Mouse (Mus musculus) thymus, postnatal 10 days (tissue): ENCODE measurements around the gene Polrmt.

ENCODE experiments used
- DNase-seq, 2 experiments: peaks; one replicate each; pipeline ENCODE4 v3.0.0; 2021; ENCODE audit warnings: low spot score in 2 of 2

The Polrmt gene

DNA sequence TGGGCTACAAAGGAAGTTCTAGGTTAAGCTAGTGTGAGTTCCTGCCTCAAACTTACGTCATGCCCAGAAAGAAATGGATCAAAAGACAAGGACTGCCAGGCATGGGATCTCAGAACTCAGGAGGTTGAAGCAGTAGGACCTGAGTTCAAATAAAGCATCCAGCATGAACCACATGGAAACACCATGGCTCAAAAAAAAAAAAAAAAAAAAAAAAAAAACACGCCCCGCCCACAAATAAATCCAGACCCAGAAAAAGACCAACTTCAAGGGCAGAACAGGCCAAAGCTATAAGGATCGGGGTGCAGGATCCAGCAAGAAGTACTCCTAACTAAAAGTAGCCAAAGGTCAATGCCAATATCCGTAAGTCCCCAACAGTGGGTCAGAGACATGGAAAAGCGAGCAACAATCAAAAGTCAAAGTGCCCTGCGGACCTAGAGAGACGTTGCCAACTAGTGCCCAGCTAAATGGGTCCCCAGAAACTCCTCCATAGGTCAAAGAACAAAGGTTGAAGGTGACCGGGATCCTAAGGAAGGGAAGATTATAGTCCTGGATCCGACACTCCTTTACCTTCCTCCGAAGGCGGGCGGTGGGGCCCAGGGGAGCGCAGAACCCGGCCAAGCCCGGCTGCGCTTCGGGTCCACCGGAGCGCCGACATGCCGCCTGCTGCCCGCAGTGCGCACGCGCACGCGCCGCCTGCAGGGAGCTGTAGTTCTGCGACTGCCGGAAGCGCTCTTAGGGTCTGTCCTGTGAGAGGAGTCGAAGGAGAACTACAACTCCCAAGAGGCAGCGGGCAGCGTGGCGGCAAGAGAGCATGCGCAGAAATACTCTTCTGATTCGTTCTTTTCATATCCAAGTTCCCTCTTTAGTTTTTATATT, at the start of gene Polrmt:
Gene Polrmt (minus strand): TSS at position 684 of the 876 bp plus-strand sequence.
- DNase-seq = peak; percentile 94

DNA sequence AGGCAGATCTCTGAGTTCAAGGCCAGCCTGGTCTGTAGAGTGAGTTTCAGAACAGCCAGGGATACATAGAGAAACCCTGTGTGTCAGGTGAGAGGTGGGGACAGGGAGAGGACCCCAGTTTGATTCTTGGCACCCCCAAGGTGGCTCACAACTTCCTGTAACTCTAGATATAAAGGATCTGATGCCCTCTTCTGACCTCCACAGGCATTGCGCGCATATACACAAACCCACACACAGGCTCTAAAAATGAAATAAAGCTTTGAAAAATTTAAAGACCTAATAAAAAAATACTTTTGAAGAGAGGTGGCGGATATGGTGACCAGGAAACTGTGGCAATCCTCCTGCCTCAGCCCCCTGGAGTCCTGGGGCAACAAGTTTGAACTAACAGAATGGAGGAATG, 49.5 kb upstream of the Polrmt start:
- no peak for DNase-seq

- no peak for DNase-seq
Measured at GRCm38 (mm10) chr10:79794491-79794931, 48.1 kb upstream of the Polrmt start.

GRCm38 (mm10) chr10:79793738-79794490, 47.5 kb upstream of the Polrmt start:
- DNase-seq = peak; percentile 45

- DNase-seq = peak; percentile 66 to 90
Measured at GRCm38 (mm10) chr10:79793051-79793737, 46.8 kb upstream of the Polrmt start, which contains the start of gene Palm. Palm (plus strand) TSS chr10:79793572.

GRCm38 (mm10) chr10:79792339-79793040, 46.1 kb upstream of the Polrmt start:
- DNase-seq = no peak

DNA sequence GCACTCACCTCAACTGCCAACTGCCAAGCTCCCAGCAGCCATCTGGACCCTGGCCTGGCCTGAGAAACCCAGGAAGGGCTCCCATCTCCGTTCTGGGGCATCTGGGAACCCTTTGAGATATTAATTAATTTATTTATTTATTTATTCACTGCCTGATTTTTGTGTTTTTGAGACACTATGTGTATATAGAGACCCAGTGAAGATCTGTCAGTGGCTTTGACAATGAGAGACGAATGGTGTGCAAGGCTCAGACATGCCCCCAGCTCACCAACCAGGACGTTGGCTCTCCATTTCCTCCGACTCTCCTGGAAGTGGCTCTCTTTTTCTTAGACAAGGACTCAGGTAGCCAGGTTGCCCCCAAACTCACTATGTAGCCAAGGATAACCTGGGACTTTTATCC, 44.5 kb upstream of the Polrmt start, which contains the start of gene Prss57:
Gene Prss57 (minus strand): TSS at position 101 of the 400 bp plus-strand sequence.
- no peak for DNase-seq

- DNase-seq = no peak
Measured at GRCm38 (mm10) chr10:79789581-79789980, 43.2 kb upstream of the Polrmt start.

DNA sequence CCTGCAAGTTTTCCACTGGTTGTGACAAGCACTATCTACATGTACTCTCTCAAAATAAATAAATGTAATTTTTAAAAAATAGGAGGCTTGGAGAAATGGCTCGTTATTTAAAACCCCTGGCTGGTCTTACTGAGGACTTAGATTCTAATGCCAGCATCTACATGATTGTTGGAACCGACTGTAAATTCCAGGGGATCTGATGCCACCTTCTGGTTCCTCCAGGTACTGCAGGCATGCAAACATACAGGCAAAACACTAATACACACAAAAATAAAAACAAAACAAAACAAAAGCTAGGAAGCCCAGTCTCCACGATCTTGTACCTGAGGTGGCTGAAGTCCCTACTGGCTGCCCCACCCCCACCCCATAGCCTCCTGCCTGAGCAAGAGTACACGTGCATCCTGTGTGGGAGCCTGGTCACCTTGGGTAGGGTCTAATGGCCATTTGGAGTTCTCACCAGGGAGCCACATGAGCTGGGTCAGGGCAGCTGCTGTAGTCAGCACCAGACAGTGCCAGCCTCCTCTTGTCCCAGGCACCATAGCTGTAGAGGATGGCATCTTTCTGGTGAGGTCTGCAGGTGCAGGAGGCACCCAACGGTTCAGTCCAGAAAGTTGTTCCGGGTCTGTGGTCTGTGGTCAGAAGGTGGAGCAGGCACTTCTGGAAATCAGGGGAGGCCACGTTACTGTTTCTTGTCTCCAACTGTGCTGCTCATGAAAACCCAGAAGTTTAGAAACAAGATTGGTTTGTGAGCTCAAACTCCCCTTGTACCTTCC, 42.2 kb upstream of the Polrmt start:
- peak; percentile 64 to 82 for DNase-seq

DNA sequence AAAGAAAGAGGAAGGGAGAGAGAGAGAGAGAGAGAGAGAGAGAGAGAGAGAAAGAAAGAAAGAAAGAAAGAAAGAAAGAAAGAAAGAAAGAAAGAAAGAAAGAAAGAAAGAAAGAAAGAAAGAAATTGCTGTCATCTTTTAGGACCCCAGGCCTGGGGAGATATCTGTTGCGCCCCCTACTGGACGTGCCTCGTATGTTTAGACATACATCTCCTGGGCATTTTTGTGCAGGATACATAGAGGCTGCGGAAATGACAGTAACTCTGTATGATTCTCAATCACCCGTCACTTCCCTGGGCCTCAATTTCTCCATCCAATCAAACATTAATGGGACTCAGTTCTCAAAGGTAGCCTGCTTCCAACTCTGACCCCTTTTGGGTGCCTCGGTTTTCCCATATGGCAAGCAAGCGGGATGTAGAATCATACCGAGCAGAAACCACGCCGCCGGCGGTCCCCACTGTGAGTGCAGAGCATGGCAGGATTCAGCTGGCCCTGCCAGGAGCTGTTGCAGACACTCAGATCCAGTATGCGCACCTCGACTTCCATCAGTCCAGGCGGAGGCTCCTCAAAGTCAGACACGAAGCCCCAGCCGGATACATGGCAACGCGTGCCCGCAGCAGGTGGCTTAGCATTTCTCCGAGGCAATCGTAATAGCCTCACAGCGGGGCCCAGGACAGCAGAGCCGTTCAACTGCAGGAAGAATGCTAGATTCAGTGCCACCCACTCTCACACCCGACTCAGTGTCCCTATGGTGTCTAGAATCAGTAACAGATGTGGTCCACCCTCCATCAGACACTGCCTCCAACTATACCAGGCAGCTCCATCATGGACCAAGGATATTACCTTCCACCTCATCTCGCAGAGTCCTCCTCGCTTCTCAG, 37.8 kb upstream of the Polrmt start:
- DNase-seq = peak in 1 of 2 experiments; percentile 73

DNA sequence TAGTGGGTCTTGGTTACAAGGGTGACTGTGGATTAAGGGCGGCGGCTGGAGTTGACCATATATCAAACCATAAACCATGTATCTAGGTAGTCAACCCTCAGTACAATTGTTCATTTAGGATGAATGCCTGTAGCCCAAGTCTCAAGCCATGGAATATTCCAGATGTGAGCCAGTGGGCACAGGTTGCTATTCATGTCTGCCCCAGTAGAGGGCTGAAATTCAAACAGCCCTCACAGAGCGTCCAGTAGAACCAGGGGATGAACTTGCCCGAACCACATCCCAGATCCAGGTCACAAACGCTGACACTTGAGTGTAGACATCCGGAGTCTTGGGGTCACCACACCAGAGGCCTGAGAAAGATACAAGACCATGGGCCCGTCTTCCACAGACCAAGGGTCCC, 36.7 kb upstream of the Polrmt start:
- DNase-seq = no peak

DNA sequence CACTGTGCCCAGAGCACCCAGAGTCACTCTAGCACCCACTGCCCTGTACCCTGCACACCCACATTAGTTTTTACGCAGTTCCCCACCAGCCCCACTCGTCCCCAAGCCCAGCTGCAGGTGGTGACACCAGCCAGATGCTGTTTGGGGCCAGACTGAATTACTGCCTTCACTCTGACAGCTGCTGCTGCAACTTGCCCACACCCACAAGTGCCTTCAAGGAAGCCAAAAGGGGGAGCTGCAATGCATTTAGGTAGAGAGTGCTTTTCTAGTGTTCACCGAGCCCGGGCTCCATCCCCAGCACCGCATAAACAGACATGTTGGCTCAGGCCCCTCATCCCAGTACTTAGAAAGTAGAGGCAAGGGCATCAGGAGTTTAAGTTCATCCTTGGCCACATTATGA, 35.6 kb upstream of the Polrmt start:
- peak; percentile 66 to 77 for DNase-seq

GRCm38 (mm10) chr10:79781139-79781538, 34.8 kb upstream of the Polrmt start:
- no peak for DNase-seq

GRCm38 (mm10) chr10:79780664-79781015, 34.3 kb upstream of the Polrmt start:
- peak; percentile 66 to 68 for DNase-seq

- peak; percentile 89 to 95 for DNase-seq
Measured at GRCm38 (mm10) chr10:79779784-79780663, 33.6 kb upstream of the Polrmt start.

- no peak for DNase-seq
Measured at GRCm38 (mm10) chr10:79779193-79779592, 32.8 kb upstream of the Polrmt start.

DNA sequence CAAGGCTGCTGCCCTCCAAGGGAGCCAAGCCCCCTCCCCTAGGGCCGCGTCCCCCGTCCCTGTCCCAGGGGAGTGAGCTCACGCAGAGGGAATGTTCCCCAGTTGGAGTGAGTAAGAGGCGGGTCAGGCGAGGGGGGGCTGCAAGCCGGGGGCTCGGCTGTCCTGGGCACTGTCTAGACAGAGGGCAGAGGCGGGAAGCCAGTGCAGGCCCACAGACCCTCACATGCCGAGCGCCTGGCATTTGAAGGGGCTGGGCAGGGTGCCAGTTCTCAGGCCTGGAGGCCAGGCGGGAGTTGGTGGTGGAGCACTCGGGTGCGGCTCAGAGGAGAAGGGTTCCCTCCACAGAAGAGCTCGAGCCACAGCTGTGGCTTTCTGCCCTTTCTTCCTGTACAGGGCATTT, 31.6 kb upstream of the Polrmt start:
- no peak for DNase-seq

- DNase-seq = no peak
Measured at GRCm38 (mm10) chr10:79777103-79777531, 30.7 kb upstream of the Polrmt start, which contains the start of gene Fstl3. Fstl3 (plus strand) TSS chr10:79777272.
